Mouse (Mus musculus): ENCODE measurements at regions not wholly inside any gene's neighbourhood (a gene's known extent, or its start where the extent isn't known, plus 50 kb on each side); places are given as distances from the start of the nearest gene placed in this dataset.
"Not testable (repeated sequence)": the region's sequence is repeated elsewhere in the genome, so short reads cannot be mapped to it uniquely, and the experiment has no call there.

DNA sequence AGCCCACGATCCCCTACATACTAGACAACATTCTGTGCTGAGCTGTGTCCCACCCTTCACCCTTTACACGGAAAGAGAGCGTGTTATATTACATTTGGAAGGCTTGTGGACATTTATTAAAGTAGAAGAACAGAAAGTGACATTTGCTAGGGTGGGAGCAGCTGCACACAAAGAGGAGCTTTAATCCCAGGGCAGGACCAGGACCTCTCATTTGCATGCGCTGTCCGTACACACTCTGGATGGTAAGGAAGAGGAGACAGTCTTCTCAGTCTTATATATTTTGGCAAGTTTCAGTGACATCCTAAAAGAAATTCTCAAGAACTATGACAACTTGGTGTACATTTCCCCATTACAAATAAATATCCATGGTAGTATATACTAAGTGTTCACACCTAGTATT is 114.8 kb downstream of the Olfr721-ps1 start:
- 79% methylated on average over 5 of the region's 5 CpGs for WGBS
- Histone ChIP-seq H3K4me2 (ENCODE audit: low read depth, low read length) (no peak overlapping the region), H3K9ac (ENCODE audit: low read depth, low read length) (no peak overlapping the region), H3K9me3 (ENCODE audit: control insufficient read depth, low read length) (no peaks in the 10 kb centered on the region), H3K27me3 (replicated peaks; ENCODE audit: control insufficient read depth, insufficient read depth, low read length) (no peaks in the 10 kb centered on the region), H3K27ac (ENCODE audit: low read length) (no peak overlapping the region), H3K36me3 (ENCODE audit: control insufficient read depth, insufficient read depth, low read length) (no peaks in the 10 kb centered on the region), H3K4me3 (ENCODE audit: low read length) (no peak overlapping the region), H3K4me1 (ENCODE audit: control insufficient read depth, insufficient read depth, low read length) (no peaks in the 10 kb centered on the region)
- no peak for ATAC-seq

- Histone ChIP-seq H3K36me3 (ENCODE audit: control insufficient read depth, insufficient read depth, low read length) (no peaks in the 10 kb centered on the region), H3K4me2 (ENCODE audit: low read depth, low read length) (no peak overlapping the region), H3K4me3 (ENCODE audit: low read length) (no peak overlapping the region), H3K4me1 (ENCODE audit: control insufficient read depth, insufficient read depth, low read length) (no peaks in the 10 kb centered on the region), H3K27me3 (replicated peaks; ENCODE audit: control insufficient read depth, insufficient read depth, low read length) (no peaks in the 10 kb centered on the region), H3K9ac (ENCODE audit: low read depth, low read length) (no peak overlapping the region), H3K9me3 (ENCODE audit: control insufficient read depth, low read length) (no peaks in the 10 kb centered on the region), H3K27ac (ENCODE audit: low read length) (no peak overlapping the region)
- 69% methylated on average over 1 of the region's 1 CpGs for WGBS
- peak; percentile 94 for ATAC-seq
These were observed 116.9 kb downstream of the Olfr721-ps1 start for GRCm38 (mm10) chr14:14518027-14518426.

DNA sequence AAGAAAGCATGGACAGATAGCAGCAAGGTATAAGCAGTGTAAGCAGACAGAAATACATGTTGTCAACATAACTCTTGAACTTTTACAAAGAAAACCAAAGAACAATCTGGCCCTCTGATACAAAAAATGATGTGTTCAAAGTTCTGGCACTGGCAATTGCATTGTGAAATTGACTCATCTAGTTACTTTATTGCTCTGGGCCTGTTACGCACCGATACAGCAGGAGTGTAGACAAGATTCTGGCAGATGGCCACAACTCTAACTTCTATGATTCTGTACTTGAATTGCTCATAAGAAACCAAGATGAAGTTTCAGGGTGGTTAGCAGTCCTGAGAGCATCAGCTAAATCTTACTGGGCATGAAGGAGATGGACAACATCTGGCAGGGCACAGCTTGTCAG is 117.7 kb downstream of the Olfr721-ps1 start:
- 64% methylated on average over 2 of the region's 2 CpGs for WGBS
- no peaks in the 10 kb centered on the region for H3K27me3 ChIP-seq (replicated peaks; ENCODE audit: control insufficient read depth, insufficient read depth, low read length)
- peak; percentile 54 for ATAC-seq

DNA sequence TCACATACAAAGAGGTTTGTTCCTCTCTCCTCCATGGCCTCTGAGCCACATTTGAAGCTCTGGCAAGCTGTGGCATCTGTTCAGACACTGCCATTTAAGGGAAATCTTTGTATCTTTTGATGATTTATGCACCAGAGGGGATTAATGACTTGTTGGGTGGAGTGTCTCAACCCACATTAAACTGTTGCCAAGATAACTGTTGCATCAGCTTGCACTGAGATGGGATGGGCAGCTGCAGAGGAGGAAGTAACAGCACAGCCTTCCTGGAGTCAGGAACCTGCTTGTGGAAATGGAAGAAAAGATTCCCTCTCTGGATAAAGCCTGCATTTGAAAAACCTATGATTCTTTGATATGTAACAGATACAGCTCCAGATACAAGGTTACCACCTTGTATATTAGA is 119.1 kb downstream of the Olfr721-ps1 start:
- H3K27ac ChIP-seq (ENCODE audit: low read length): no peak overlapping the region
- no peak overlapping the region for H3K9ac ChIP-seq (ENCODE audit: low read depth, low read length)
- no peaks in the 10 kb centered on the region for H3K36me3 ChIP-seq (ENCODE audit: control insufficient read depth, insufficient read depth, low read length)
- H3K27me3 ChIP-seq (replicated peaks; ENCODE audit: control insufficient read depth, insufficient read depth, low read length): no peaks in the 10 kb centered on the region
- no peaks in the 10 kb centered on the region for H3K4me1 ChIP-seq (ENCODE audit: control insufficient read depth, insufficient read depth, low read length)
- ATAC-seq: no peak
- H3K4me3 ChIP-seq (ENCODE audit: low read length): no peak overlapping the region
- no peak overlapping the region for H3K4me2 ChIP-seq (ENCODE audit: low read depth, low read length)
- H3K9me3 ChIP-seq (ENCODE audit: control insufficient read depth, low read length): peaks cover under 1% of the 10 kb centered on the region; the same call in 1 of the 2 replicates

More for the DNA sequence above, 117.7 kb downstream of the Olfr721-ps1 start:
- H3K27ac ChIP-seq (ENCODE audit: low read length): peak overlapping the region; percentile 78
- H3K36me3 ChIP-seq (ENCODE audit: control insufficient read depth, insufficient read depth, low read length): no peaks in the 10 kb centered on the region
- no peaks in the 10 kb centered on the region for H3K9me3 ChIP-seq (ENCODE audit: control insufficient read depth, low read length)
- no peak overlapping the region for H3K9ac ChIP-seq (ENCODE audit: low read depth, low read length)
- H3K4me2 ChIP-seq (ENCODE audit: low read depth, low read length): no peak overlapping the region
- H3K4me3 ChIP-seq (ENCODE audit: low read length): no peak overlapping the region
- H3K4me1 ChIP-seq (ENCODE audit: control insufficient read depth, insufficient read depth, low read length): no peaks in the 10 kb centered on the region

GRCm38 (mm10) chr14:14521331-14521730 is 120.2 kb downstream of the Olfr721-ps1 start:
- not testable (repeated sequence) for H3K27ac ChIP-seq (ENCODE audit: low read length); H3K4me1 ChIP-seq (ENCODE audit: control insufficient read depth, insufficient read depth, low read length); ATAC-seq; H3K9me3 ChIP-seq (ENCODE audit: control insufficient read depth, low read length); H3K27me3 ChIP-seq (replicated peaks; ENCODE audit: control insufficient read depth, insufficient read depth, low read length); H3K4me2 ChIP-seq (ENCODE audit: low read depth, low read length); H3K36me3 ChIP-seq (ENCODE audit: control insufficient read depth, insufficient read depth, low read length); H3K9ac ChIP-seq (ENCODE audit: low read depth, low read length); H3K4me3 ChIP-seq (ENCODE audit: low read length)
- 52% methylated on average over 6 of the region's 6 CpGs for WGBS

GRCm38 (mm10) chr14:14525225-14525624 is 124.1 kb downstream of the Olfr721-ps1 start:
- Histone ChIP-seq H3K36me3 (ENCODE audit: control insufficient read depth, insufficient read depth, low read length) (no peaks in the 10 kb centered on the region), H3K4me3 (ENCODE audit: low read length) (no peak overlapping the region), H3K4me1 (ENCODE audit: control insufficient read depth, insufficient read depth, low read length) (no peaks in the 10 kb centered on the region), H3K9me3 (ENCODE audit: control insufficient read depth, low read length) (peaks cover 3% of the 10 kb centered on the region; the same call in 1 of the 2 replicates), H3K9ac (ENCODE audit: low read depth, low read length) (no peak overlapping the region), H3K4me2 (ENCODE audit: low read depth, low read length) (no peak overlapping the region), H3K27me3 (replicated peaks; ENCODE audit: control insufficient read depth, insufficient read depth, low read length) (no peaks in the 10 kb centered on the region), H3K27ac (ENCODE audit: low read length) (no peak overlapping the region)
- ATAC-seq: no peak
- 90% methylated on average over 4 of the region's 4 CpGs for WGBS

DNA sequence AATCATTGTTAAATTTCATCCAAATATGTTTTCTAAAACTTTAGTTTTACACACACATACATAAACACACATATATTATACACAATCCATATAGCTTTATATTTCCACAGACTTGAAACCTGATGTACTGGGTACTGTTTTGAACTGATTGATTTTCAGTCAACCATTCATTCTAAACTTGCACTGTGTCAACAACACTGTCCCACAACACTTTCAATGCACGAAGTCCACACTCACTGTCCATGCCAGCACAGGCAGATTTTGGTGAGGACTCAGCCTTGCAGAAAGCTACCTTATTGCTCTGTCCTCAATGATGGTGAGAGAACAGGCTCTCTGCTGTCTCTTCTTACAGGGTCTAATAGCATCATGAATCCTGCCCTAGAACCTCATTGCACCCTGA is 127.3 kb downstream of the Olfr721-ps1 start:
- Histone ChIP-seq H3K4me1 (ENCODE audit: control insufficient read depth, insufficient read depth, low read length) (no peaks in the 10 kb centered on the region), H3K36me3 (ENCODE audit: control insufficient read depth, insufficient read depth, low read length) (no peaks in the 10 kb centered on the region), H3K9ac (ENCODE audit: low read depth, low read length) (no peak overlapping the region), H3K27ac (ENCODE audit: low read length) (no peak overlapping the region), H3K9me3 (ENCODE audit: control insufficient read depth, low read length) (peaks cover 3% of the 10 kb centered on the region; the same call in 1 of the 2 replicates), H3K4me3 (ENCODE audit: low read length) (no peak overlapping the region), H3K4me2 (ENCODE audit: low read depth, low read length) (no peak overlapping the region), H3K27me3 (replicated peaks; ENCODE audit: control insufficient read depth, insufficient read depth, low read length) (no peaks in the 10 kb centered on the region)
- WGBS: 81% methylated on average over 1 of the region's 1 CpGs
- ATAC-seq: no peak

- H3K27ac ChIP-seq (ENCODE audit: low read length): no peak overlapping the region
- no peaks in the 10 kb centered on the region for H3K9me3 ChIP-seq (ENCODE audit: control insufficient read depth, low read length)
- no peak overlapping the region for H3K4me2 ChIP-seq (ENCODE audit: low read depth, low read length)
- H3K9ac ChIP-seq (ENCODE audit: low read depth, low read length): no peak overlapping the region
- H3K4me1 ChIP-seq (ENCODE audit: control insufficient read depth, insufficient read depth, low read length): 0 out of 2 replicates have a peak, but pooled peaks cover 3% of the 10 kb centered on the region
- H3K27me3 ChIP-seq (replicated peaks; ENCODE audit: control insufficient read depth, insufficient read depth, low read length): no peaks in the 10 kb centered on the region
- no peaks in the 10 kb centered on the region for H3K36me3 ChIP-seq (ENCODE audit: control insufficient read depth, insufficient read depth, low read length)
- ATAC-seq: no peak
- no peak overlapping the region for H3K4me3 ChIP-seq (ENCODE audit: low read length)
These were observed 140.1 kb downstream of the Olfr721-ps1 start for GRCm38 (mm10) chr14:14541206-14541605.

- H3K9ac ChIP-seq (ENCODE audit: low read depth, low read length): no peak overlapping the region
- no peak overlapping the region for H3K4me2 ChIP-seq (ENCODE audit: low read depth, low read length)
- ATAC-seq: no peak
- H3K27me3 ChIP-seq (replicated peaks; ENCODE audit: control insufficient read depth, insufficient read depth, low read length): no peaks in the 10 kb centered on the region
- H3K36me3 ChIP-seq (ENCODE audit: control insufficient read depth, insufficient read depth, low read length): no peaks in the 10 kb centered on the region
- H3K4me3 ChIP-seq (ENCODE audit: low read length): no peak overlapping the region
- WGBS: 77% methylated on average over 3 of the region's 3 CpGs
- 0 out of 2 replicates have a peak, but pooled peaks cover 3% of the 10 kb centered on the region for H3K4me1 ChIP-seq (ENCODE audit: control insufficient read depth, insufficient read depth, low read length)
- no peak overlapping the region for H3K27ac ChIP-seq (ENCODE audit: low read length)
- no peaks in the 10 kb centered on the region for H3K9me3 ChIP-seq (ENCODE audit: control insufficient read depth, low read length)
These were observed 140.6 kb downstream of the Olfr721-ps1 start for GRCm38 (mm10) chr14:14541705-14542104.

DNA sequence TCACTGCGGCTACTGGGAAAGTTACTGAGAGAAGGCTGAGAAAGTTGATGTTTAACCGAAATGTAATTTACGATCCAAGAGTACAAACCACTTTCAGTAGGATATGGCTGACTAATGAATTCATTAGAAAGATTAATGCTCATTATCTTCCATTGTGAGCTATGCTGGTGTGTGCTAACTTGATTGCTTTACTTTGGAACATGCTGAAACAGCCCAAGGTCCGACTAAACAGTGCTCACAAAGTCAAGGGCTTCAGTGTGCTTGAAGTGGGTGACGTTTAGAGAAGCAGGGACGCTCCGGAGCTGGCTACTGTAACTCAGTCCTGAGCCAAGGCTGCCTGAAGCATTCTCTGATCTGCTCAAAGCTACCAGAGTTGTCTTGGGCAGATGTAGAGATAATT is 143.1 kb downstream of the Olfr721-ps1 start:
- 51% methylated on average over 7 of the region's 7 CpGs for WGBS
- Histone ChIP-seq H3K9ac (ENCODE audit: low read depth, low read length) (no peak overlapping the region), H3K27ac (ENCODE audit: low read length) (peak overlapping the region; percentile 23), H3K4me1 (ENCODE audit: control insufficient read depth, insufficient read depth, low read length) (0 out of 2 replicates have a peak, but pooled peaks cover 3% of the 10 kb centered on the region), H3K9me3 (ENCODE audit: control insufficient read depth, low read length) (no peaks in the 10 kb centered on the region), H3K36me3 (ENCODE audit: control insufficient read depth, insufficient read depth, low read length) (no peaks in the 10 kb centered on the region), H3K4me2 (ENCODE audit: low read depth, low read length) (no peak overlapping the region; the same call in 1 of the 2 replicates), H3K27me3 (replicated peaks; ENCODE audit: control insufficient read depth, insufficient read depth, low read length) (no peaks in the 10 kb centered on the region), H3K4me3 (ENCODE audit: low read length) (no peak overlapping the region)
- peak; percentile 92 for ATAC-seq
